Comparison of ENCODE assay signal across 16 mouse cellular contexts in genomic region chr15:86952593-86952992, GRCm38 (mm10).
"Had no signal": no experiment of that assay in that cellular context is flagged by ENCODE, and none has a peak within 500 bp of the region (broad histone marks: within the 10 kb centered on the region; RNA-seq: fewer than 3 reads in every experiment).

No protein-coding gene starts in this region.

- H3K9me3 ChIP-seq: limb, embryonic 13.5 days; stomach, embryonic 15.5 days had no signal

- H3K4me3 ChIP-seq: layer of hippocampus, adult 2 months; limb, embryonic 13.5 days; liver, embryonic 13.5 days; stomach, embryonic 15.5 days had no signal

- H3K36me3 ChIP-seq: limb, embryonic 13.5 days; liver, embryonic 13.5 days; stomach, embryonic 15.5 days had no signal

- H3K9ac ChIP-seq: limb, embryonic 13.5 days; liver, embryonic 13.5 days; stomach, embryonic 15.5 days had no signal

- DNase-seq: kidney, adult 2 months; kidney, postnatal 25 days; left cerebral cortex, postnatal 4 days; liver, embryonic 13.5 days; lung, adult 2 months; lung, postnatal 14 days; lung, postnatal 4 days; midbrain, embryonic 14.5 days; right cerebral cortex, postnatal 25 days; spleen, adult 18-20 months; thymus, postnatal 25 days had no signal

- H3K4me1 ChIP-seq: limb, embryonic 13.5 days; liver, embryonic 13.5 days; stomach, embryonic 15.5 days had no signal

- H3K27ac ChIP-seq: kidney, postnatal 0 days; layer of hippocampus, adult 2 months; limb, embryonic 13.5 days; liver, embryonic 13.5 days; stomach, embryonic 15.5 days had no signal

- H3K4me2 ChIP-seq: limb, embryonic 13.5 days; liver, embryonic 13.5 days; midbrain, embryonic 11.5 days; stomach, embryonic 15.5 days had no signal

- H3K27me3 ChIP-seq: limb, embryonic 13.5 days; liver, embryonic 13.5 days; stomach, embryonic 15.5 days had no signal
